ENCODE assay signal across 9 mouse cellular contexts in genomic region chr14:105675801-105676645, GRCm38 (mm10).
DNase-seq lines count a peak whose midpoint lies in the region; ATAC-seq and TF ChIP-seq lines count a peak whose summit lies in the region.
"Had no signal": no experiment of that assay in that cellular context is flagged by ENCODE, and none has a peak within 500 bp of the region (broad histone marks: within the 10 kb centered on the region; RNA-seq: fewer than 3 reads in every experiment).

No protein-coding gene starts in this region.

- DNase-seq in gastrocnemius, adult 2 months = no peak
- DNase-seq in gastrocnemius, postnatal 4 days (ENCODE audit: low spot score in 2 of 2) = no peak
- peak; percentile 60 for DNase-seq in ES-CJ7 (ENCODE audit: low read depth, low spot score)
- DNase-seq in forebrain, embryonic 10.5 days (ENCODE audit: extremely low spot score, low spot score) = no peak
- DNase-seq in natural killer cell, adult 2 months (ENCODE audit: low spot score in 2 of 2) = no peak
- no peak for DNase-seq in right cerebral cortex, postnatal 25 days
- no peak for DNase-seq in thymus, postnatal 4 days
- DNase-seq: kidney, adult 11 months had no signal

- no peak for TF ChIP-seq CTCF in gastrocnemius, adult 2 months (IDR thresholded peaks at IDR 0.05)

- H3K9ac ChIP-seq in limb, embryonic 12.5 days (replicated peaks) = no peak overlapping the region

- WGBS in forebrain, embryonic 10.5 days = 40% methylated on average over 13 of the region's 13 CpGs
- WGBS in limb, embryonic 12.5 days = 38% methylated on average over 13 of the region's 13 CpGs

- H3K27me3 ChIP-seq in forebrain, embryonic 10.5 days (ENCODE audit: poor library complexity, severe bottlenecking) = peaks cover 33% of the 10 kb centered on the region
- no peaks in the 10 kb centered on the region for H3K27me3 ChIP-seq in limb, embryonic 12.5 days

- peak overlapping the region; percentile 33 for H3K4me2 ChIP-seq in limb, embryonic 12.5 days

- peak overlapping the region; percentile 46 for H3K27ac ChIP-seq in gastrocnemius, adult 2 months
- H3K27ac ChIP-seq in forebrain, embryonic 10.5 days = no peak overlapping the region
- H3K27ac ChIP-seq in limb, embryonic 12.5 days = no peak overlapping the region

- H3K36me3 ChIP-seq in forebrain, embryonic 10.5 days (replicated peaks) = no peaks in the 10 kb centered on the region
- H3K36me3 ChIP-seq in limb, embryonic 12.5 days = no peaks in the 10 kb centered on the region

- H3K4me1 ChIP-seq in forebrain, embryonic 10.5 days = peaks cover 28% of the 10 kb centered on the region
- H3K4me1 ChIP-seq in limb, embryonic 12.5 days (replicated peaks) = peaks cover 15% of the 10 kb centered on the region; the same call in 1 of the 2 replicates

- peaks cover 3% of the 10 kb centered on the region; the same call in 1 of the 2 replicates for H3K9me3 ChIP-seq in forebrain, embryonic 10.5 days
- no peaks in the 10 kb centered on the region for H3K9me3 ChIP-seq in limb, embryonic 12.5 days

- H3K4me3 ChIP-seq in gastrocnemius, adult 2 months = peak overlapping the region; percentile 43
- peak overlapping the region; percentile 25; the same call in 1 of the 2 replicates for H3K4me3 ChIP-seq in forebrain, embryonic 10.5 days
- no peak overlapping the region for H3K4me3 ChIP-seq in limb, embryonic 12.5 days (replicated peaks)

- no peak for ATAC-seq in limb, embryonic 12.5 days (ENCODE audit: insufficient number of reproducible peaks, insufficient read depth, low FRiP score, low TSS enrichment, low read depth)

- intact Hi-C loops in gastrocnemius, adult 2 months (cut with DNase I) = loop anchor here (2.0 to 5.0 kb wide), 2 partner anchors 55 to 216 kb away; no protein-coding TSS in a partner anchor
